Mouse (Mus musculus): ENCODE measurements around the gene Btbd3. TPM values are rescaled to one million over a fixed set of nuclear protein-coding genes. Genes with fewer than 3 reads are reported as not detected.

The Btbd3 gene
- polyA plus RNA-seq, 1 experiment, result not detected

DNA sequence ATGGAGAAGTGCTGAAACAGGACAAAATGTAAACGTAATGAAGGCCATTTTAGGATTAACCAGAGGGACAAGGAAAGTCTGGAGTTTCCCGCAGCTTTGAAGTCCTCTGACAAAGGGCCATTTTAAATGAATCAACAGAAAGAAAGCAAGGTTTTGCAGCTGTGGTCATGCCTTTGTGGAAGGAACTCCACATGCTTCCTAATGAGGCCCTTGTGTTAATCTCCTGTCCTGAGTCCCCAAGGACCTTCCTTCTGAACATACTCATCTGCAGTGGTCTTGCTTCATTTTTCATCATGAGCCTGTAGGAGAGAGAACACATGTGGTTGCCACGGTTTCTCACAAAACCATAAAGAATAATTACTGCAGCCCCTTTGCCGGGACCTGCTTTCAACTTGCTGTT lies 275.6 kb downstream of the Btbd3 start:
- no peak for TF ChIP-seq GATA1 (IDR thresholded peaks at IDR 0.05; ENCODE audit: low read length)

DNA sequence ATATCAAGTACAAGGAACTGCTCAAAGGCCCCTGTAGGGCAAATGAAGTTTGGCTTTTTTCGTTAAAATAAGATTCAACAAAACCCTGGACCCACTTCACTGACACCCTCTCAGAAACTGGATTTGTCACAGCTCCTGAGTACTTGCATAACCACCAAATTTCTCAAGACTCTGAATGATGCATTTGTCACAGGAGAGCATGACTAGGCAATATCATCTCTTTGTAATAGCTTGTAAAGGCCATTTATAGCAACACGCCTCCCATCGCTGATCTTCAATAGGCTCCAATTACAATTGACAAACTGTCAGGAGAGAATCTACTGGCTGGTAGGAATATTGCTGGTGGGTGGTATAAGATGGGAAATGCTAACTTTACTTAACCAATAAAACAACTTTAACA lies 283.3 kb downstream of the Btbd3 start:
- TF ChIP-seq GATA1 (IDR thresholded peaks at IDR 0.05; ENCODE audit: low read length), result no peak

DNA sequence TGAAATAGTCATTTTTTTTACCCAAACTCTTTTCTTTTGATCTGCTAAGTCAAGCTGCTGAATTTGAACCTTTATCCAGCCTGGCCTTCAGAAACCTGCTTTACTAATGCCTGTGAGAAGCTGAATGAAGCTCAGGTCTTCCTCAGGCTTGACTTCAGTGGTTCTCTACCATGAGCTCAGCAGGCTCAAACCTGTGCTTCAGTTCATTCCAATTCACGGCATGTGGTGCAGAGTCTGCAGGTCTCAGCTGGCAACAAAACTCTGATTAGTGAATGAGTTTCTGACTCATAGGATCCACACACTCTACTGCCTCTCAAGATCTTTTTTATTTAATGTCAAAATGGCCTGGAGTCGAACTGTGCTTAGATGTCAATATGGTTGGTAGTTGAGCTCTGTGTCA lies 292.6 kb downstream of the Btbd3 start:
- TF ChIP-seq GATA1 (IDR thresholded peaks at IDR 0.05; ENCODE audit: low read length), result no peak

DNA sequence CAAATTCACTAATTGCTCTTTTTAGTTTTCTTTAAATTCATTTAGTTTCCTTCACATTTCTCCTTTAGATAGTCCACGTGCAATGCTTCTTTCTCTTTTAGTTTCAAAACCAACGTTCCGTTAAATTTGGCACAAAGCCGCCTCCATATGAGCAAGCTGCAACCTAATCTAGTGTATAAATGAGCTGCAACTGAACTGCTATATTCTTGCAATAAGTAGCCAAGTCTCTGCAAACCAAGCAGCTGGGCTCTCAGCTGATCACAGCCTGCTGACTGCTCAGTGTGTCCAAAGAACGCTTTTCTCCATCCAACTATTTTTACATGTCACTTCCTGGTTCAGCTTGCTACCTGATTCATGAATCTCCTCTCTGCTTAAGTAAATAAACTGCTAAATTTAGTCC lies 295.2 kb downstream of the Btbd3 start:
- no peak for TF ChIP-seq GATA1 (IDR thresholded peaks at IDR 0.05; ENCODE audit: low read length)

DNA sequence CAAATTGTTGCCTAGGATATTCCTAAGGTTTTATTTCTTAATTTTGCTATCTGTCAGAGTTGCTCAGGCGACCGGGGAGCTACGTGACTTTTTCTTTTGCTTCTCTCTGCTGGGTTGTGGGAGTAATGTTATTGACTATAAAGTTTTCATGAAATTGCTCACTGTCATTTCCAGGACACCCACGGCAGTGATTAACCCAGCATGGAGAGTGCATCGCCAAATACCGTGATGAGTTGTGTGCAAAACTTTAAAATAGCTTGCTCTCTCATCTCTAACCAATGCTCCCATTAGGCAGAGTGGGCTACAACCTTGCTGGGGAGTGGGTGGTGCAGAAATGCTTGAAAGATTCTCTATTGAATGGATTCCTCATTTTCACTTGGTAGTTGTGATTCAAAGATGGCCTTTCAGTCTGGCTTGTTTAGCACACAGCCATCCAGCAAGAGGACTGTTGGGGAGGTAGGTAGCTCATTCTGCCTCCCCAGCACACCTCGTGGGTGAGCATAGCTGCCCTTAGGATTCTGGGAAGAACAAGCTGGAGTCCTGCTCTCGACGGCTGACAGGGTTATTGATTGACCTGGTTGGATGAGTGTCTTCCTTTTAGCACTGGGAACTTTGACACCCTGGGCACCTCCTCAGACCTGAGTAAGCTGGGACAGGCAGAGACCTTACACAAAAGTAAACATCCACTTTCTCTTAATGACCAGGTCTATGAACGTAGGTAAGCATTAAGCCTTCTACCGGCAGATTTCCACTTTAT lies 298.9 kb downstream of the Btbd3 start:
- TF ChIP-seq GATA1 (IDR thresholded peaks at IDR 0.05; ENCODE audit: low read length), result no peak

DNA sequence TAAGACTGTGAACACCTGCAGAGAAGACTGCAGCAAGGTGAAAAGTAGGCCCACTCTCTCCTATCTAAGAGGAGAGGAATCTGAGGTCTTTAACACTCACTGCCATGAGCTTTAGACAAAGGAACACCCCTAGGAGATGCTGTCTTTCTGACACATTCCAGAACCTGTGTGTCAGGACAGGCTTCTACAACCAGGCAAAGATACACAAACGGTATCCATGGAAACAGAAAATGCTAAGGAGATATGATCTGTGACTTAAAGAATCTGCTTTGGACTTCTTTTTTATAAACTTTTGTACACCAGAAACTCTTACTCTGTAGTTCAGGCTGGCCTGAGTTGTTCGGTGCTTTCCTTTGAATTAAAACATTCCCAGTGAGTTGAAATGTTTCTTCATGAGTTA lies 329.6 kb downstream of the Btbd3 start:
- TF ChIP-seq GATA1 (IDR thresholded peaks at IDR 0.05; ENCODE audit: low read length), result no peak

DNA sequence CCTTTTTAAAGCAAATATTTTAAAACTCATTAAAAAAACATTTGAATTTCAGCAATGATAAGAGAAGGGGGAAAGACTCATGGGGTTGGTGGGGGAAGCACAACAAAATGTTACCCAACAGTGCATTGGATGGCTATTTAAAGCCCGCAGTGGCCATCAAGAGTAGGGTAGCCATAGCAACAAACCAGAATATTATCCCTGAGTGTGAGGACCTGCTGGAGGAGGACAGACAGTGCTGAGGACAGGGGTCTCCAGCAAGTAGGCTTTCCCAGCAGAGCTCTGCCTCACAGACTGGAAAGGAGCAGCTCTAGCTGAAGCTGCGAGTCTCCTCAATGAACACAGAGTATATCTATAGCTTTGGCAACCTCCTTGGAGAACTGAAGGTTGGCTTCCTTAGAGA lies 331.0 kb downstream of the Btbd3 start:
- TF ChIP-seq GATA1 (IDR thresholded peaks at IDR 0.05; ENCODE audit: low read length), result no peak

DNA sequence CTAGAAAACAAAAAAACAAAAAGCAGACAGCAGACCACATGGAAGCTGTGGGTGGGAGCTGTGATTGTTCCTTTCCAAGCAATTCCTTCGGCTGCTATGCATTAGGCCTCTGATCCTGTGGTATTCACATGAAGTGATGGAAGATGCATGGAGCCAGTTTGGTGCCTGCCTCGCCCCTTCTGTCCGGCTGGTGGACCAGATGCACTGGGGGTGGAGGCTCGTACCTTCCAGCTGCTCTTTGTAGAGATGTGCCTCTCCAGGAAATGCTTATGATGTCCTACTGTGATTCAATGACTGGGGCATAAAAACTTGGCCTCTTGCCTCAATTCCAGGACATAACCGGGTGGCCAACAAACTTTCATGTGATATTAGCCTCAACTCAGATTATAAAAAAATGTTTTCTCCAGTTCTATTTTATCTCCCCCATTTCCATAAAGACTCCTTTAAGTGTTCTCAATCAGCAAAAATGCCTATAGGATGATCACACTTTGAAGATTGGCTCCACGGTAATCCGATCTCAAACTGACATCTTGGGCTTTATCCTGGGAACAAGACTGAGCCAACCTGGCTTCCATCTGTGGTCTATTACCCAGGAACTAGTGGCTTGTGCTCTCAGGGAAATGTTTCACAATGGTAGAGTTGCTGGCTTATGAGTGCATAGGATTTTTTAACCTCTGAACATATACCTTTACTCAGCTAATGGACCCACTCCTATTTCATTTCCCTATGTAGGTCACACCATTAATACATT lies 331.6 kb downstream of the Btbd3 start:
- TF ChIP-seq GATA1 (IDR thresholded peaks at IDR 0.05; ENCODE audit: low read length), result no peak

DNA sequence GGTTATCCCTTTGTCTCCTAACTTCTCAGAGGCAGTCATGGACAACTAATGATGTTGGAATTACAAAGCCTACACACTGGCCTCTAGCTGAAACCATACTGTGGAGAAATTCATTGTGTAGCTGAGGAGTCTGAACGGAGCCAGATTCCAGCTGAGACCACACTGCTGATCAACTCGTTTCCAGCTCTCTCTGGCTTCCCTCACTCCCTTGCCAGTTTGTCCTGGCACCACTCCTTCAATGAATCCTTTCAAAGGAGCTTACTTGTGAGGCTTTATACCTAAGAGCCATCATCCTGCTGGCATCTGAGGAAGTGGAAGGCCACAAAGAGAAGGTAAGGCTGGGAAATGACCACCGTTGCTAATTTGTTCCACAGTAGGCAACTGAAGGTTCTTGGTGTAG lies 332.7 kb downstream of the Btbd3 start:
- no peak for TF ChIP-seq GATA1 (IDR thresholded peaks at IDR 0.05; ENCODE audit: low read length)

DNA sequence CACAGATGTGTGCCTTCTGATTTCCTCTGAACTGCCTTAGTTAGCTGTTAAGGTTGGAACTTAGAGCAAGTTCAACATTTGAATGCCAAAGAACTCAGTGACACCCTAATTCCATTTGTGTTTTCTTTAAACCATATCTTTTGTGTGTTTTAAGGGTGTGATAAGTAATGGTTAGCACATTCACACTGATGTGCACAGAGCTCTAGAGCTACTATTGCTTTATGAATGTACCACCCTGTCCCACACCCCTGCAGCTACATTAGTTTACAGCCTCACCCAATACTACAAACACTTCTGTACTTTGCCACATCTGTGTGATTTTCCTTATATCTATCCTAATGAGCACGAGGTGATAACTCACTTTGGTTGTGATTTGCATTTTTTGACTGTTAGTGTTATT lies 333.9 kb downstream of the Btbd3 start:
- TF ChIP-seq GATA1 (IDR thresholded peaks at IDR 0.05; ENCODE audit: low read length), result no peak

DNA sequence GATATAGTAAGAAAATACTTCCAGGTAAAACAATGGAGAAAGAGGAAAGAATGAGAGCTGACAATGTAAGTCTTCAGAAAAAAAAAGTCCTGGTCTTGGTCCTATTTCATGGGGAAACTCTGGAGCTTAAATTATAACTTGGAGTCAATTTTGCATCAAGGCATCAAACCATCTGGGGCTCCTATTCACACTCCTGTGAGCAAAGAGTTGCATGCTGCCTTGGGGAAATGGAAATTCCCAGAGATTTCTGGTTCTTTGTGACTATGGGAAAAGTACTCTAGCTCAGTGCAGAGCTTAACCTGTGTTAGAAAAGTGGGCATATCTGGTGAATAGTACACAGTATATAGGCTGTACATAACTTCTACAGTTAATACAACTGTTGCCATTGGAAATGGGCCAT lies 356.0 kb downstream of the Btbd3 start:
- TF ChIP-seq GATA1 (IDR thresholded peaks at IDR 0.05; ENCODE audit: low read length), result no peak

DNA sequence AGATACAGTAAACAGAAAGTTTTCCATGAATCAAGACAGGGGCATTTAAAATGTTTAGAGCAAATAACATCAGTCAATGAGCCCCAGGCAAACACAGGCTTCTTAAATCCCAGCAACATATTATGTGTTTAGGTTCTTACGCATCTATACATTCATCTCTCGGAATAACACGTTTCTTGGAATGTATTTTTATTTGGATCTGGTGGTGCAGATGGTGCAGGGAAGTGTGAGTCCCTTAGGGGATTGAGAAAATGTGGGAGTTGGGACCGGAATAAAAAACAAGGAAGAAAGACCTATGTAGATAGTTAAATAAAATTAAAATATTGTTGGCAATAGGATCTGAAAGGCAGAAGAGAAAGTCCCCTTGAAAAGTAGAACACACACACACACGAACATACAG lies 361.1 kb downstream of the Btbd3 start:
- TF ChIP-seq GATA1 (IDR thresholded peaks at IDR 0.05; ENCODE audit: low read length), result no peak
